Mouse (Mus musculus) WW6 (cell line): Measurements from ENCODE around the gene Pigw.
"Not testable (repeated sequence)": the region's sequence is repeated elsewhere in the genome, so short reads cannot be mapped to it uniquely, and the experiment has no call there.

ENCODE experiments used
- DNase-seq: peaks from one replicate; pipeline ENCODE4 v3.0.0-alpha.2; 2013; ENCODE audit warnings: low read depth, low spot score

The Pigw gene

DNA sequence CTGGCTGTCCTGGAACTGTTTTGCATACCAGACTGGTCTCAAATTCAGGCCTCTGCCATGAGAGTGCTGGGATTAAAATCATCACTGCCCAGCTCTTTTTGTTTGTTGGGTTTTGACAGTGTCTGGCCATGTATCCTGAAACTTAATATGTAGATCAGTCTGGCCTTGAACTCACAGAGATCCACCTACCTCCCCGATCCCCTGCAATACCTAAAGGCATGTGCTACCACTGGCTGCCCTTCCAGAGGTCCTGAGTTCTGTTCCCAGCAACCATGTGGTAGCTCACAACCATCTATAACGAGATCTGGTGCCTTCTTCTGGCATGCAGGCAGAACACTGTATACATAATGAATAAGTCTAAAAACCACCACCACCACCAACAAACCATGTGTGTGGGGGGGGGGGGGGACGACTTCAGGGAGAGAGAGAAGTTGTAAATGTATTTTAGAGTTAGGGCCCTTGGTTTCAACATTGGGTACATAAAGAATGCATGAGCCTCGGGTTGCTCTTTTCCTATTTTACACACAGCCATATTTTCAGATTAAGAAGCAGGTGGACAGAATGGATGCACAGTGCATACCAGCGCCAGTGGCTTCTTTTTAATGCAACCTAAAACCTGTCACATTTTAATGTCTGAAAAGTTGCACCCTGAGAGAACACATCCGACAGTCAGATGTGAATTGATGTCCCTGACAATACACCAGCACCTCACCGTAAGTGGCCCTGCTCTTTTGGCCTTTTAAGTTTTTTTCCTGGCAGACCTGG, 896 bp downstream of the Pigw start:
- no peak for DNase-seq

DNA sequence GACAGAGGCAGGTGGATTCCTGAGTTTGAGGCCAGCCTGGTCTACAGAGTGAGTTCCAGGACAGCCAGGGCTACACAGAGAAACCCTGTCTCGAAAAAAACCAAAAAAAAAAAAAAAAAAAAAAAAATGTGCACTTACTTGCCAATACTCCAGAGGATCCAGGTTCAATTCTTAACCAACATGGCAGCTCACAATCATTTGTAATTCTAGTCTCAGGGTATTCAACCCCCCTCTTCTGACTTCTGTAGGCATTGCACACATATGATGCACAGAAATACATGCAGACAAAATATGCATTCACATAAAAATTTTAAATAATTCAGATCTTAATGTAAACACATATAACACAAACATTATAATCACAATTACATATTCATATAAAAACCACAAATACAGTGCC, 4.1 kb downstream of the Pigw start:
- not testable (repeated sequence) for DNase-seq

DNA sequence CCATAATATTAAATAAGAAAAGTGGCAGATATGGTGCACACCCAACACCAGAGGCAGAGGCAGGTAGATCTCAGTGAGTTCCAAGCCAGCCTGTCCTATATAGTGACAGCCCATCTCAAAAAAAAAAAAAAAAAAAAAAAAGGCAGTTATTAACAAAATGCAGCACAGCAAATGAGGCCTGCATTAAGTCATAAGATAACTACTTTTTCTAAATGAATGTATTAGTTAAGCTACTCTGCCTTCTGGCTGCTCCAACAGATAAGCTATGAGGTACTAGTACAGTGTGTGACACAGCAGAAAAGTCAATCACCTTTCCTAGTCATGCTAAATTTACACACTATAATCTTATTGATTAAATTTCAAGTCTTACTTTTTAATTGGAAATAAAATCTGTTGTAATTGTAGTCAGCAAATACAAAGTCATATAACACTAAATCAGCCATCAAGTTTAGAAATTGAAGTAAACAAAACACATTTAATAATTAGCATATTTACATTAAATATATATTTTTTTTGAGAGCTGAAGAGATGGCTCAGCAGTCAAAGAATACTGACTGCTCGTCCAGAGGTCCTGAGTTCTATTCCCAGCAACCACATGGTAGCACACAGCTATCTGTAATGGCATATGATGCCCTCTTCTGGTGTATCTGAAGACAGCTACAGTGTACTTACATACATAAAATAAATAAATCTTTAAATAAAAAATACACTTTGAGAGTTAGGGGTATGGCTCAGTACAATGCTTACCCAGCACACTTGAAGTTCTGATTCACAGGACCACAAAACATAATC, 6.8 kb downstream of the Pigw start:
- DNase-seq: no peak

GRCm38 (mm10) chr11:84871548-84872069, 8.5 kb downstream of the Pigw start:
- DNase-seq: no peak

- DNase-seq: no peak
Measured at GRCm38 (mm10) chr11:84871046-84871445, 9.0 kb downstream of the Pigw start.

DNA sequence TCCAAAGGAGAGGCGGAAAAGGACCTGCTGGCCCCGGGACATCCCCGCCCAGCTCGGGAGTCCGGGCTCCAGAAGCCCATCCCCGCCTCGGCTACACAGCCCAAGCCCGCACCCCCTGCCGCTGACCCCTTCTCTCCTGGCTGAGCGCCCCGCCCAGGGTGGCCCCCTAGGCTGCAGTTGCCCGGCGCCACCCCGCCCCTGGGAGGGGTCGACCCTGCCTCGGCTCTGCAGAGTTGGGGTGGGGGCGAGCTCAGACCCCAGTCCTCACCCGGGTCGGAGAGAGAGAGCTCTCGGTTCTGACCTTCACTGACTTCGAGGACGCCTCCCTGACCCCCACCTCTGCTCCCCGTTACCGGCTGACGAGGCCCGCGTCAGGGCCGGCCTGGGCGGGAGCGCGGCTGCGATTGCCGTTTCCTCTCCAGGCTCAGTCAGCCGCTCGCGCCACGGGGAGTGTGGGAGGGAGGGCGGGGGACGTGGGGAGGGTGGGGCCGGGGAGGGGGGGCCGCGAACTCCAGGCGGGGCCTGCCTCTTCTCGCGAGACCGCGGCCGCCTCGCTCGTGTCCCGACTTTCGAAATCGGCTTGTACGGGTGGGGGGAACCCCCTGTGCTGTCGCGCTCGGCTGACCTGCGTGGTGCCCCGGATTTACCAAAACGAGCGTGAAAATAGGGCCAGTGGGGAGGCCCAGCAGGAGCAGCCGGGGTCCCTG, 9.6 kb downstream of the Pigw start, which contains the start of gene Ggnbp2:
Gene Ggnbp2, minus strand, starts transcription at position 481 of the 707 bp plus-strand sequence.
- peak; percentile 93 for DNase-seq

DNA sequence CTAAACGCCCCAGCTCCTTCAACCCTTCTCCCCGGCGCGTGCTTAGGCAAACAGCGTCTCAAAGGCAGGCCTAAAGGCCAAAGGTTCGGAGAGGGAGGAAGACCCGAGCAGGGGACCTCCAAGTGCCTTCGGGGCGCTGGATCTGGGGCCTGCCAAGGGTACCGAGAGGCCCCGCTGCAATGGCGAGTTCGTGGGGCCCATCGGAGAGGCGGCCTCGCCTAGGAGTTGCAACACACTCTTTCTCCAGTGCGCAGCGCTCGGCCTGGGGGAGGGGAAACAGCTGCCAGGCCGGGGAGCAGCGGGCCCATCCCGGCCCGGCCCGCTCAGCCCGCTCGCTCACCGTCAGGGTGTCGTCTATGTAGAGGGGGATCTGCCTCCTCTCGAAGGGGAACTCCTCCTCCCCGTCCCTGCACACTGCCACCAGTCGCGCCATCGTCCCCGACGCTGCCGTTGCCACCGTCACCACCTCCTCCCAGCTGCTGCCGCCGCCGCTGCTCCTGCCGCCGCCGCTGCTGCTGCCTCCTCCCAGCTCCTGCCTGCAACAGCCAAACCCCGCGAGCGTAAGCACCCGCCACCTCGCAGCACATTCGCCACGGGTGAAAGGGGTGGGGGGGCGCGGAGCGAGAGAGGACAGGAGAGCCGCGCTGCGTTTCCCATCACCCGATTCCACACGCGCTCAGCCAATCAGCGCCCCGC, 10.4 kb downstream of the Pigw start:
- peak; percentile 95 for DNase-seq

- no peak for DNase-seq
Measured at GRCm38 (mm10) chr11:84868786-84869259, 11.3 kb downstream of the Pigw start.

DNA sequence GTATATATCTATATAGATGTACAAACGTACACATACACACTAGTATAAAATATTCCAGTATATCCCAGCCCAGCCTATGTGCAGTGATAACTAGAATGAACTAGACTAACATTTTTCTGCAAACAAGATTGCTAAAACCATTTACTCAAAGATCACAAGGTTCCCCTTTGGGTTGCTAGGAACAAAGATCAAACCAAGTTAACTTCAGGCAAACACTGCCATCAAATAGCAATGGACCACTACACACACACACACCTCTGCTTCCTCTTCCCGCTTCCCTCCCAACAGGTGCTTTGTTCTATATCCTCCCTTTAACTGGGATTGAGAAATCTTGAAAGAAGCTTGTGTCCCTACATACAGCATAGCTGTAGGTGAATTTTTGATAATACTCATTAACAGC, 12.5 kb downstream of the Pigw start:
- no peak for DNase-seq

- DNase-seq: no peak
Measured at GRCm38 (mm10) chr11:84865268-84865667, 14.8 kb downstream of the Pigw start.

- no peak for DNase-seq
Measured at GRCm38 (mm10) chr11:84855285-84855684, 24.8 kb downstream of the Pigw start.

- DNase-seq: peak; percentile 45
Measured at GRCm38 (mm10) chr11:84847475-84848090, 32.5 kb downstream of the Pigw start.

- DNase-seq: peak; percentile 55
Measured at GRCm38 (mm10) chr11:84846741-84847474, 33.2 kb downstream of the Pigw start.

DNA sequence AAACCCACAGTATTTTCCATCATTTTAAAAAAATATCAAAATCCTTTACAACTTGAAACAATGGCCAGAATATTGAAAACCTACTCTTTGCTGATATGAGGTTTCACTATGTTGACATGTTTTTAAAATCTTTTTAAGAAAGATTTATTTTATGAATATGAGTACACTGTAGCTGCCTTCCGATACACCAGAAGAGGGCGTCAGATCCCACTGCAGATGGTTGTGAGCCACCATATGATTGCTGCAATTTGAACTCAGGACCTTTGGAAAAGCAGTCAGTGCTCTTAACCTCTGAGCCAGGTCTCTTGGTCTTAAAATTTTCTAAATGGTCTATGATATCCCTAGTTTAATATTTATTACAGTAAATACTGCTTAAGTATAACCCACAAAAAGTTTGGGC, 40.8 kb downstream of the Pigw start:
- DNase-seq: no peak

DNA sequence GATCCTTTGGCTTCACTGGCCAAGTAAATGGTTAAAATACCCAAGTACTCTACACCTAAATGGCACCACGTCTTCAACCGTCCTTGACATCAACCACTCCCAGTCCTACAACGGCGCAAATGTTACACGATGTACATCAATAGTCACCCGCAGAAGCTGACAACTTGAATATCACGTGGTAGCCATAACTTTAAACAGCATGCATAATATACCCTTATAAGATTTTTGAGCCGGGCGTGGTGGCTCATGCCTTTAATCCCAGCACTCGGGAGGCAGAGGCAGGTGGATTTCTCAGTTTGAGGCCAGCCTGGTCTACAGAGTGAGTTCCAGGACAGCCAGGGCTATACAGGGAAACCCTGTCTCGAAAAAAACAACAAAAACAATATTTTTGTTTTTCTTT, 50.6 kb downstream of the Pigw start:
- DNase-seq: not testable (repeated sequence)

GRCm38 (mm10) chr11:84828516-84829399, 51.3 kb downstream of the Pigw start, which contains the start of gene Dhrs11:
Dhrs11 (minus strand) TSS chr11:84828994.
- DNase-seq: peak; percentile 75

DNA sequence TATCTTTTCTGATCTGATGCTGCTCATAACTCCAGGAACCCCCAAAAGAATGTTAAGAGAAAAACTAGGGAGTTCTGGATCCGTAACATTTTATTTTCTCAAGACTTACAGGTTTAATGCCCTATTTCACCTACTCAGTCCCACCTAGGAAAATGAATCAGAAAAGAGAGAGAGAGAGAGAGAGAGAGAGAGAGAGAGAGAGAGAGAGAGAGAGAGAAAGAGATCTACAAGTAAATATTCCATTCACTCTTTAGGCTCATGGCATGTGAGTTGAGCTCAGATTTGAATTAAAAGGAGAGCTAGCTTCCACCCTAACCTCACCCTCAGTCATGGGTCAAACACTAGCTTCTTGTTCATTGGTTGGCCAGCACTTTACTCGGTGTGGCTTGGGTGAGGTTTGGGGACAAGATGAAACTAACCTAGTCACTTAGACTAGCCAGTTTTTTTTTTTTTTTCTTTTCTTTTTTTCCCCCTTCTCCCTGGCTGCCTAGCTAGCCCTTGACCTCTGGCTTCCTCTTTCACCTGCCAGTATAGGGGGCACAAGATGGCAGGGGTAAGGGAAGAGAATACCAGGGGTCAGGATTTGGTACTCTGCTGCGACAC, 52.1 kb downstream of the Pigw start:
- DNase-seq: no peak

DNA sequence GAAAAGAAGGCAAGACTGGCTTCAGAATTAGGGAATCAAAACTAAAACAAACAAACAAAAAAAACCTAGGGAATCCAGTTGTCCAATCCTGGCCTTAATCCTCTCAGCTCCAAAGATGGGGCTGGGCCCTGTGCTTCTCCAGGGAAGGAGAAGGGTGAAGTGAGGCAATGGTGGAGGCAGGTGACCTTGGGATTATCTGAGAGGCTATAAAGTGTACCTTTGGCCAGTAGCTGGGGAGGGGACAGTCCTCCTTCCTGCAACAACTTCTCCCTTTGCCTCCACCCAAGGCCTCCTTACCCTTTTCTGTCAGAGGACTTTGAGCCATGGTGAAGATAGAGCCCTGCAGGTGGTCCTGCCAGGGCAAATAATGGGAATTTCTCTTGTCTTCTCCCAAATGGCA, 52.6 kb downstream of the Pigw start:
- no peak for DNase-seq
